Mouse (Mus musculus) gastrocnemius, postnatal 25 days (tissue): Measurements from ENCODE around the gene Oas2. TPM values are rescaled to one million over a fixed set of nuclear protein-coding genes. Genes with fewer than 3 reads are reported as not detected.
A peak's percentile ranks its signal among the peaks of the same experiment; 100 is the strongest.

ENCODE experiments used
- DNase-seq: peaks from one replicate; pipeline ENCODE4 v3.0.0; 2022
- total RNA-seq, 2 experiments: library from RNA; stranded (reverse); gene quantifications; 1 replicate in 1 of 2; 2 replicates in 1 of 2; pipeline ENCODE4 v1.2.3; 2021

The Oas2 gene
- total RNA-seq, 2 experiments from 2014 or later, result 0.21 to 0.28 TPM

DNA sequence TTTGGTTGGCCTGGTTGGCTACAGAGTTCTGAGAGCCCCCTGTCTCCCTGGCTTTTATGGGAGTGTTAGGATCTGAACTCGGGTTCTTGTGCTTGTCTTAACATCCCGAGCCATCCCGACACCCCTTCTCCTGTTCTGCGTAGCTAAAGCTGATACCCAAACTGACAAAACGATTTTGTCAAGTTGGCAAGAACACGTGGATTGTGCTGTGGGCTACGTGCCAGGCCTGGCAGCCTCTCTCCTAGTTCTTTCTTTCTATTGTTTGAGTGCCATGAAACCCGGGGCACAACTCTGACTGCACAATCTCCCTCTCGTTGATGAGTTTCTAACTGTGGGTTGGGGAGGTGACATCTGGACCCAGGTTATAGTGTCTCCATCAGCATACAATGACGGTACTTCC, 20.3 kb downstream of the Oas2 start:
- DNase-seq, result no peak

DNA sequence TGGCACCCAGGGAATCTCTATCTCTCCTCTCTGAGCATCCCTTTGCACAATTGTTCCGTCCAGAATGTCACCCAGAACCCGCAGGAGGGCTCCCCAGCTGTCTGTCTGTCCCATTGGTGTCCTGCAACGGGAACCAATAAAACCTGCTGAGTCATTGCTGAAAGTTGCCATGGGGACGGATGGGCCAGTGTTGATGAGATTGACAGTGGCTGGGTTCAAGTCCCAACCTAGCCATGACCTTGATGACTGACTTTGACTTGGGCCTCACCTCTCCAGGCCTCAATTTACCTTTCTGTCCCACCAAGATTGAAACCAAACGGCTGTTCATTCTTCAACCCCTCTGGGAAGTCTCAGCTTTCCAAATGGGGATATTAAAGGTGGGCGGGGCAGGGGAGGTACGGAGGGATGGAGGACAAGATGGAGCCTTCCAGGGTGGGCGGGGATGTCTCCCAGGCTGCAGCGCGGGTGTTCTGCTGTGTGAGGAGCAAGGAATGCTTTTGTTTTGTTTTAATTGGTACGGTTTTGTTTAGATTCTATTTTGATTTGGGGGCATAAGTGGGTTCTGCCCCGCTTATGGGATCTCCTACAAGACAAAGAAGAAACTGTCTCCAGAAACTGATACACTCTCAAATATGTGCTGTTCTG, 23.7 kb downstream of the Oas2 start:
- no peak for DNase-seq

DNA sequence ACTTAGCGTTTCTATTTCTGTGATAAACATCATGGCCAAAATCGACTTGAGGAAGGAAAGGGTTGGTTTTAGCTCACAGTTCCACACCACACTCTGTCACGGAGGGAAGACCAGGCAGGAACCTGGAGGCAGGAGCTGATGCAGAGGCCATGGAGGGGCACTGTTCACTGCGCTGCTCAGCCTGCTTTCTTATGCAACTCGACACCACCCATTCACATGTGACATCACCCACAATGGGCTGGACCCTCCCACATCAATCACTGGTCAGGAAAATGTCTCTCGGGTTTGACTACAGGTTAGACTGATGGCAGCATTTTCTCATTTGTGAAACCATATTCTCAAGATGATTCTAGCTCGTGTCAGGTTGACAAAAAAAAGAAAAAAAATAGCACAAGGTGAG, 28.6 kb downstream of the Oas2 start:
- DNase-seq, result no peak

DNA sequence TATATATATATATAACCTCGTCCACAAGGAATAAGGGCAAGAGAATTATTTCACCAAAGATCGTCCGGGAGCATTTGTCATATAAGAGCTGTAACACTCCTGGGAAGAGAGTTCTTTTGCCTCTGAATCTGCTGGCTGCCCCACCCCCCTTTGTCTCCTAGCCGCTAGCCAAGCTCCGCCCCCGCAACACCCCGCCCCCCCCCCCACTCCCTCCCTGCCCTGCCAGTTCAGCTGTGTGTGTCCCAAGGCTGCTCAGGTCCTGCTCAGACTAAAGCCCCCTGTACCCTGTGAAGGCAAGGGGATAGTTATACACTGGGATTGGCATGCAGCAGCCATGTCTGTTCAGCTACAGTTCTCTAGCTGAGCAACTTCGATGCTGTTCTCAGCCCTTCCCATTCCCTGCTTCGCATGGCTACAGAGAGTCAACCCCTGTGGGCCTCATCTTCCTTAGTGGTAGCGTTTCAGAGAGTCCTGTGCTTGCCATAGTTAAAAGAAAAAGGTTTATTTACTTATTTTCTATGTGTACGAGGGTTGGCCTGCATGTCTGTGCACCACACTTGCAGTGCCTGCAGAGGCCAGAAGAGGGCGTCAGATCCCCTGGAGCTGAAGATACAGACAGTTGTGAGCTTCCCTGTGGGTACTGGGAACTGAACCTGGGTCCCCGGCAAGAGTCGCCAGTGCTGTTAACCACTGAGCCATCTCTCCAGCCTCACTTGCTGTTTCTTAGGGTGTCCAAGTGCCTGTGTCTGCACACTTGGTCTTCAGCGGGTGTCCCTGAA, 30.9 kb downstream of the Oas2 start:
- no peak for DNase-seq

DNA sequence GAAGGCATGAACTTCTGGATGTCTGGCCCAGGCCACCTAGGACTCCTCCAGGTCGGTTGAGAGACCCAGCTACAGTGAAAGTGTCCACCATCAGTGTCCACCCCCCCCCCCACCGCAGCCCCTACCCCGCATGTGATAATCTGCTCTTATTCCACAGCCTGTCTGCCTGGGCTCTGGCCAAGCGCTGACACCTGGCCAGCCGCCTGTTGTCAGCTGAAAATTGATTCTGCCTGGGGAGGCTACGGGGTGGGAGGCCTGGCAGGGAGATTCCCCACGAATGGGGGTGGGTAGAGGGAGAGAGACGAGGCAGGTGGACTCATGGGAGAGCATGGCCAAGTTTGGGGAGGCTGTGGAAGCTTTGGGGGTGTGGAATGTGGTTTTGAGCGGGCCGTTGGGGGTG, 32.5 kb downstream of the Oas2 start:
- no peak for DNase-seq

DNA sequence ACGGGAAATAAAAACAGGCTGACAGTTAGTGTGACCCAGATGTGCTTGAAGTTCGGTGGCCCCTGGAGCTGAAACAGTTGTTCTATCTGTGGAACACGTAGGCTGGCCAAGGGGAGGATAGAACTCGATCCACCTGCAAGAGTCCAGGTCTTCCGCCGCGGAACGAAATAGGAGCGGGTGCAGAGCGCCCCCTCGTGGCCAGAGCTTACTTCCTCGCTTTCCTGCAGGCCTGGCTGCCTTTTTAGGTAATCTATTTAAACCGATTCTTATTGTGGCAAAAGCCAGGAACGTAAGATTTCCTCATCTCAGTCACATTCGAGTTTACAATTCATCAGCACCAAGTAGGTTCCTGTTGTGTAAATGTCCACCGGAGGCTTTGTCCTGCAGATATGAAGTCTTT, 35.3 kb downstream of the Oas2 start:
- DNase-seq, result peak; percentile 24

DNA sequence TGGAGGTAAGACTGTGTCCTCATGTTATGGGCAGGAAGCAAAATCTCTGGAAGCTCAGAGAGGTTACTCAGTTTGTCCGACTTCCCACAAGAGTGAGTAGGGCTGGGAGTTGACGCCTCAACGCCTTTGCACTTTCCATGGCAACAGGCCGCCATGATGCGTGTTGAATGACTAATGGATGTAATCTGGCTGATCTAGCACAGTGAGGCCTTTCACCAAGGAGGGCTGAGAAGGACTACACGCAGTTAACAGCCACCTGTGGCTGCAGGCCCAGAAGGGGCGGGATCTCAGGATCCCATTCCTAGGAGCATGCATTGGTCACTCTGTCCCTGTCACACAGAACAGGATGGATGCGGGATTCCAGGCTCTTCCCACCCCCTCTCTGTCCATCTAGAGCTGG, 36.9 kb downstream of the Oas2 start:
- no peak for DNase-seq

DNA sequence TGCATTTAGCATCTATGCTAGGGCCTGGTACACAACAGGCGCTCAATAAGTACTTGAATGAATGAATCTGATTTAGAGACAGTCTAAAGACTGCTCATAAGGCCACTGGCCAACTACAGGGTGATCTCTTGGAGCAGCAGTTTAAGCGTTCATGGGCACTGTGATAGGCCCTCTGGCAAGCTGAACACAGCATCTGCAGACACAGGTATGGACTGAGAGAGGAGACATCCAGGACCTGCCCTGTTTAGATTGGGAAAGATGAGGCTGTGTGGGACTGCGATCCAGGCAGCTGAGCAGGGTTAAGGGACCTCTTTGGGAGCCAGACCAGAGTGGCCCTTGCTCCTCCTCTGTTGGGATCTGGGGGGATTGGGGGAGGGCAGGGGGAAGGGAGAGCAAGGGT, 37.8 kb downstream of the Oas2 start, which contains the start of gene Dtx1:
Gene Dtx1 (minus strand): TSS at position 101 of the 400 bp plus-strand sequence.
- no peak for DNase-seq

DNA sequence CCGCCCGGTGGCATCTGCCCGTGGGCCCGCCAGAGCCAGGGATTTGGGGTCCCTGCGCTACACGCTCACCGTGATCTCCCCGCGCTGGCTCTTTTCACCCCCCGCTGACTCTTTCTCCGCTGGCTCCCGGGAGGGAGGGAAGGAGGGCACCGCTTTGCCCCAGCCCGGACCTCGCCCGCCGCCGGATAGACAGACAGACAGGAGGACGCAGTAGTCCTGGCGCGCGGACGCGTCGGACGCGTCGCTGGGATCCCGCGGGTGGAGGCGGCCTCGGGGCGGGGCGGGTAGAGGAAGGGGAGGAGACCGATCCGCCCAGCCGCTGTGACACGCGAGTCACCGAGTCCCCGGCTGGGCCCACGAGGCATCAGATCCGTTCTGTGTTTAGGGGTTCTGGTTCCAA, 38.2 kb downstream of the Oas2 start:
- DNase-seq, result peak; percentile 43

DNA sequence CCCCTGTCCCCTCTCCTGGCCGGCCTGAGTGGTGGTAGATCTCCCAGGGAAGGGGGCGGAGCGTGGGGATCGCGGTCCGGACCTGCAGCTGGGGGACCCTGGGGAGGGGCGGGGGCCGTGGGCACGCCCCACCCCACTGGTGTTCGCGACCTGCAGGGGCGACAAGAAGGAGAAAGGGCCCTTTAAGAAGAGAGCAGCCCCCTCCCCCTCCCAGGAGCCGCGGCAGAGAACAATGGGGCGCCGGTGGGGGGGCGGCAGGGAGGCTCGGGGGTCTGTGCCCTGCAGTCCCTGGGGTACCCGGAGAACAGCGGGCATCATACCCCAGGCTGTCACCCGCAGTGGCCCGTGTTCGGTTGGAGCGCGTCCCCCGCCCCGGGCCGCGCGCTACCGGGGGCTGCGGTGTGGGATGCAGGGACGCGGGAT, 38.8 kb downstream of the Oas2 start:
- no peak for DNase-seq

DNA sequence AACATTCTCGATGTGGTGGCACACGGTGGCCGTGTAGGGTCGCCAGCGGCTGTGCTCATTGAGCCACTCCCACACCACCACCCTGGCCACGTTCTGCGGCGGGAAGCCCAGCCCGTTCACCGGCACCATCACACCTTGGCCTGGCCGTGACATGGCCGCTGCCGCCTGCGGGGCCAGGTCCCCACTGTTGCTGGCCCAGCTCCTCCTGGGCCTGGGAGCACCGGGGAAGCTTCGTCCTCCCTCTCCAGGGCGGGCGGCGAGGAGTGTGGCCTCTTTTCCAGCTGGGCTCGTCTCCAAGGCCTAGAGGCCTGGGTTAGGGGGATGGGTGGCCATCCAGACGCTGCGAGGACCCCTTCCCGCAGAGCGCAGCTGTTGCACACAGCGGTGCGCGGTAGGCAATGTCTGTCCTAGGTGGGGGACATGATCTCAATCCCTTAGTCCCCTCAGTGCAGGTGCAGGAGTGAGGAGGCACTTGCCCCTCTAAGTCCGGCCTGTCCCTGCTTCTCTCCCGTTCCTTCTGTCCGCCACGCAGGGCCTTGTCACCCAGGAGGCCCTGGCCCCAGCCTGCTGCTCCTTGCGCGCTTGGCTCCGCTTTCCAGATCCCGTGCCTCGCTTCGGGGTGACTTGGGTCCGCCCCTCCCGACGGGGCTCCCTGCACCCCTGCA, 39.4 kb downstream of the Oas2 start:
- DNase-seq, result no peak

DNA sequence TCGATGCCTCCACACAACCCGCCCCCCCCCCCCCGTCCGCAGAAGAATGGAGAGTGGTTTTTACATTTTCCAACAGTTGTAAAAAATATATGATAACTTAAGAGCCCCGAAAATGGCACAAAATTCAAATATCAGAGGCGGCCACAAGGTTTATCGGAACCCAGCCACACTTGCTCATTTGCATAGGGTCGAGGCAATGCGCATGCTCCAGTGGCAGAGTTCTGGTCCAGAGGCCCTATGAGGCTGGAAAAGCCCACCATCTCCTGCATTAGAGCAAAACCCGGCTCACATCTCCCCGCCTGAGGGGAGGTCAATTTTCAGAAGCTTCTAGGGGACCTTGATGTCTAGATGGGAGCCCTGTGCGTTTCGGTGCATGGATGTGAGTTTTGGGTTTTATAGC, 42.7 kb downstream of the Oas2 start:
- no peak for DNase-seq

DNA sequence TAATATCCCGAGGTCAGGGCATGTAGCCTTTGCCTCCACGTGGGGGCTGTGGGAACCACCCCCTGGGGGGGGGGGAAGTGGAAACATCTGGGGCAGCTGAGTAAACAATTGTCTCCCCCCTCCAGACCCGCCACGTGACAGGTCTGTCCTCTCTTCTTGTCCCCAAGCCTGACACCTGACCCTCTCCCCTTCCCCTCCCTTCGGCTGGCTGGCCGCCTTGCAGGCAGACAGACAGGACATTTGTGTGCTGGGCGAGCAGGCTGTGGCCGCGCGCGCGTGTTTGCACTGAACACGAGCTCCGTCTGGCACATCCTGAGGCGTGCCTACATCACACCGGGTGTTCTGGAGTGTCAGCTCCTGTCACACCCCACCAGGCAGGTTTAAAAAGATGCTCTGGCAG, 43.1 kb downstream of the Oas2 start:
- no peak for DNase-seq

DNA sequence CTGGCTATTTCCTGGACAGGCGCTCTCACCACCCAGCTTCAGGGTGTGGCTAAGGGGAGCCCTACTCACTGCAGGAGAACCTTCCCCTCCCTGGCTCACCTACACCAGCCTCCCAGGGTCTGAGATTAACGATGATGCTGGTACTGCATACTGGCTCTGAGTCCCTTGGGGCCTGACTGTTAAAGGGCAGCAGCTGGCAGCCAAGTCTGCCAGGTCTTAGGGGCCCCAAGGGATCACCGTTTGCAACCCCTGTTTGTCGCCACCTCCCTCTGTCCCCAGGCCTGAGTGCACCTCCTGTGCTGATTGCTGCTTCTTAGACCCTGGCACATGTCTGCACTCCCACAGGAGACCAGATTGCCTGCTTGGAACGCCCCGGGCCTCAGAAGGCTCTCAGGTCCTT, 45.2 kb downstream of the Oas2 start:
- no peak for DNase-seq

DNA sequence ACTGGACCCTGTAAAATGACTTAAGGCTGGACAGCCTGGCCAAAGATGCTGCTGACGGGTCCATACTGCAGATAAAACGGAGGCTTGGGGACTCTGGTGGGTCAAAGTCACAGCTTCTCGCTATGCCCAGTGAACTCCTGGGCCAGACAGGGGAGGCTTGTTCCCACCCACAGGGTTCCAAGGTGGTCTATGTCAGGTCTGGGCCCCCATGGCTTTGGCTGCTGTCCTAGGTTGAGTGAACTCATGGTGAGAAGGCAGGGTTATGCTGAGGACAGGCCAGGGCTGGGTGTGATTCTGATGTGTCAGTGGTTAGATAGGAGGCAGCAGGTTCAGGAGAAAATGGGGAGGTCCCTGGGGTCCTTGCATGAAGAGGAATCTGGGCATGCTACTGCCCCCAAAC, 46.0 kb downstream of the Oas2 start:
- no peak for DNase-seq

DNA sequence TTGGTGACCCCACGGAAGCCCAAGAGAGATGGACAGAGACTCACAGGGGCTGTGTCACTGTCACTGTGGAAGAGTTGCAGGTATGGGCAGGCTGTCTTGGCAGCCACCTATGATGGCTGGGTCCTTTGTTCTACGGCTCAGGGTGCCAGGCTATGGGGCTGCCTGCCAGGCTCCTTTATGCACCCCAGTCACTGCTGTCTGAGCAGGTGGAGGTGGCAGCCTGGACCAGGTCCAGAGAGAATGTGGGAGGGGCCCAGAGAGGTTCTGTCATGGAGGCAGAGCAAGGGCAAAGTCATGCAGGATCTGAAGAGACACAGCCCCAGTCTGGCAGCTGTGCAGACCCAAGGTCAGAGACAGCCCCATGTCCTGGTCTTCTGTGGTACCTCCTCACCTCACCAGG, 46.7 kb downstream of the Oas2 start:
- DNase-seq, result no peak

DNA sequence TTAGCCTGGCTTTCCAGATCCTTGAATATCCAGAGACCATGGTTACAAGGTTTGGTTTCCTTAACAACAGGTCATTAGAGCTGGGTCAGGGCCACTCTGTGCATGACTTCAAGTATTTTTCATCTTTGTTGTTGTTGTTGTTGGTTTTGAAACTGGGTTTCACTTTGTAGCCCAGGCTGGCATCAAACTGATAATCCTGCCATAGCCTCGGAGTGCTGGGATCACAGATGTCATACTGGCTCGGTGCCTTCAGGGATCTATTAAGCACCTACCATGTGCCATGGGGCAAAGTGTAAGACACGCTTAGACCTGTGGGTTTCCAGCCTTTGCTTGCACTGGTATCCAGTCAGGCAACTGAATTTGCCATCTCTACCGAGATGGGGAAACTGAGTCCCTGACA, 47.2 kb downstream of the Oas2 start:
- no peak for DNase-seq

DNA sequence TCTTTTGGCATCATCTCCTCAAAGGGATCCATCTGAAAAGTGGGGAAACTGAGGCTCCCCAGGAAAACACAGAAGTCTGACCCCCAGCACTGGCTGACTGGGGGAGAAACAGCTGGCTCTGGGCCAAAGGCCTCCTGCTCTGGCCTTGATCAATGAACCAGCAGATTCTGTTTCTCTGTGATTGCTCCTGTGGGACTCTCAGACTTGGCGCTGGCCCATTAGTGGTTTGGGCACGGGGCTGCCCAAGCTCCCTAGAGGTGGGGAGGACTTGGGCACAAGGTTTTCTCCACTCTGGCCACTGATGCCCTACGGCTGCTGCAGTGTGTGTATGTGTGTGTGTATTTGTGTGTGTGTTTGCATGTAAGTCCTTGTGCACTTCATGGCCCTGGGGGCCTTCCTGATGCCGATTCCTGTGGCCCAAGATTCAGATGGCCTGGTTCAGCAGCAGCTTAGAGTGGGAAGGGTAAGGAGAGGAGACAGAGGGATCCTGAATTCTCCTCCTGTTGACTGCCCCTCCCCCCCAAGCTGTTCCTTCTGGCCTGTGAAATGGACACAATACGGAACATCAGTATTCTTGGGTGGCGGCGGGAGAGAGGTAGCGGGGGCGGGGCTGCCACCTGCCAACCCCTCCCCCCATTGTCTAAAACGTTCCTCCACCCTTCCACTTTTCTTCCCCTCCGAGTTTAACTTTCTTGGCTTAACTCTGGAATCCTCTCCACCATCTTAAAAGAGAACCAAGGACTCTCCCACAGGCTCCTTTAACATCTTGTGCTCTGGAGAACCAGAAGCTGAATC, 48.5 kb downstream of the Oas2 start:
- DNase-seq, result no peak

DNA sequence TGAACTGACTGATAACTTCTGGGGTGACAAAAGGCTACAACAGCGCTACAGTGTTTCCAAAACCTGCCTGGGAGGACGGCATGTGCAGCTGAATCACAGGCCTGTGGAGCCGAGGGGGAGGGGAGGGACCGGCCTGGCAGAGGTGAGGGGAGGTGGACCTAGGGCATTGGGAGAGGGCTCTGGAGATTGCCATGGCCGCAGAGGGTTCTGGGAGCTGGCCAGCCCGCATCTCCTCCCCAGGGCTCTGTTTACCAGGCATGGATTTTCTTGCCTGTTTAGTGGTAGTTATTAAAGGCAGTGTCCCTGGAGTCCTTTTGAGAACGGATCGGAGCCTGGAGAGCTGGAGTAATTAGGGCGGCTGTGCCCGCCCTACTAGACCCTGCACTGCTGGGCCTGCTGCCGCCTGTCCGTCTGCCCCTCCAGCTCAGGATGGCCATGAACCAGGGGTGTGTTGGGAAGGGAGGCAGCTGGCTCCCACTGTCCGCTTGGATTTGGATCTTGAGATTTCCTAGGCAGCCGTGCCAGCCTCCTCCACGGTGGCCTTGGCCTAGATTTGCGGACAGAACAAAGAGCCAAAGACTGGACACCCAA, 50.8 kb downstream of the Oas2 start:
- no peak for DNase-seq

DNA sequence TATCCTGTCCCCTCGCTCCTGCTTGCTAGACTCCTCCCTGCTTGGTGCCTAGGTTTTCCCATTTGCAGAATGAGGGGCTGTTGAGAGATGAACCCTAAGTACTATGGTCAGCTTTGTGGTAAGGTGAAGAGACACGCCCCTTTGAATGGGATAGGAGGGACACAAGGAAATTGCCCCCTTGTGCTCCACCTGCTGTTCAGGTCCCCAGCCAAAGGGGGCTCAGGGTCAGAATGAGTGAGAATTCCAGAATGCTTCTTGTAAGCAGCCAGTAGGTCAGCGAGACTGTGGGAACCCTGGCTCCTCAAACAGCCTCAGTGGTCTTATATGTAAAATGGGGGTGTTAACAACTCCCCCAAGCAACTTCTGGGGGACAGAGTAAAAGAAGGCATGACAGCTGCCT, 51.5 kb downstream of the Oas2 start:
- no peak for DNase-seq

DNA sequence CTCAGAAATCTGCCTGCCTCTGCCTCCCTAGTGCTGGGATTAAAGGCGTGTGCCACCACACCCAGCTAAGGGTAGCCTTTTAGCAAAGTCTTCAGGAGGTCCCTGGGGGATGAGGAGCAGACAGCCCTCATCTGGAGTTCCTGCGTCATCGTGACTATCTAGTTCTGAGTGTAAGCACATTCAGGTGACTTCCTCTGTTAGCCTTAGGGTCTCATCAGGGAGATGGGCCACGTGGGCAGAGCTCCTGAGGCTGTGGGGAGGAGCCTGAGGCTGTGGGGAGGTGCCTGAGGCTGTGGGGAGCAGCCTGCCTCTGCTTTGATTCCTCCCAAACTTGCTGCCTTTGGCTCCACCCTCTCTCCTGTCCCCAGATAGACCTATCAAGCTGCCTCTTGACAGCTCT, 52.8 kb downstream of the Oas2 start:
- DNase-seq, result no peak

DNA sequence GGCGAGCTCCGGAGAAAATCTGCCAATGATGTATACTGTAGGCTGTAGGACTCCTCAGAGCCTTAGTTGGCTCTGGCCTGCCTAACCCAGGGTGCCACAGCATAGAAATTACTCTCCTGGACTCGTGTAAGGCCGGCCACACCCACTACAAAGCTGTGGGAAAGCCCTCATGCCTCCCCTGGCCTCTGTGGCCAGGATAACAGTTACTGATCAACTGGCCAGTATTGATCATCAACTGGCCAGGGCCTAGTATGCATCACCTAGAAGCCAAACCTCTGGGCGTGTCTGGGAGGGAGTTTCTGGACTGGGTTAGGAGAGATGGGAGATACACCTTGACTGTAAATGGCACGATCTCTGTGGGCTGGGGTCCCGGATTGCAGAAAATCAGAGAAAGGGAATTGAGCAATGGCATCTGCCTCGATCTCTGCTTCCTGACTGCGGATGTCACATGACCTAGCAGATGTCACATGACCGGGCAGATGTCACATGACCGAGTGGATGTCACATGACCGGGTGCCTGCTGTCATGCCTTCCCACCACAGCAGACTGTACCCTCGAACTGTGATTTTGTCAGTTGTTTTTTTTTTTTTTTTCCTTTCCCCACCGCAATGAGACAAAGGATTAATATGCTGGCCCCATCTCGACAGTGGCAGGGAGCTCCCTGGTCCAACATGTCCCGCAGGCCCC, 53.5 kb downstream of the Oas2 start:
- DNase-seq, result no peak
